Mouse (Mus musculus) liver, adult 2 months (tissue): ENCODE results near the gene Mef2c.

ENCODE experiments used
- CTCF ChIP-seq: fragments of 200-500 bp; IDR thresholded peaks from 2 replicates; pipeline ENCODE4 v1.5.1; 2011; ENCODE audit warnings: low read depth, low read length, control low read depth
- POLR2A ChIP-seq: fragments of 200-500 bp; IDR thresholded peaks from 2 replicates; pipeline ENCODE4 v1.6.1; 2011; ENCODE audit warnings: low read length, control low read depth; ENCODE audit not compliant: insufficient read depth; ENCODE audit errors: extremely low read depth

GRCm38 (mm10) chr13:83667051-83667450, 163.2 kb downstream of the Mef2c start:
- no peak for TF ChIP-seq POLR2A
- TF ChIP-seq CTCF, result no peak
